Mouse (Mus musculus) spleen, adult 2 months (tissue): ENCODE measurements around the gene Actl10.

ENCODE experiments used
- CTCF ChIP-seq: fragments of 200-500 bp; IDR thresholded peaks from 2 replicates; pipeline ENCODE4 v1.5.1; 2011; ENCODE audit warnings: mild to moderate bottlenecking, inconsistent platforms; ENCODE audit not compliant: insufficient read depth, insufficient read length, insufficient replicate concordance; ENCODE audit errors: extremely low read depth
- POLR2A ChIP-seq: fragments of 200-500 bp; IDR thresholded peaks from 2 replicates; pipeline ENCODE4 v1.6.1; 2011; ENCODE audit warnings: low read depth, low read length, inconsistent platforms

DNA sequence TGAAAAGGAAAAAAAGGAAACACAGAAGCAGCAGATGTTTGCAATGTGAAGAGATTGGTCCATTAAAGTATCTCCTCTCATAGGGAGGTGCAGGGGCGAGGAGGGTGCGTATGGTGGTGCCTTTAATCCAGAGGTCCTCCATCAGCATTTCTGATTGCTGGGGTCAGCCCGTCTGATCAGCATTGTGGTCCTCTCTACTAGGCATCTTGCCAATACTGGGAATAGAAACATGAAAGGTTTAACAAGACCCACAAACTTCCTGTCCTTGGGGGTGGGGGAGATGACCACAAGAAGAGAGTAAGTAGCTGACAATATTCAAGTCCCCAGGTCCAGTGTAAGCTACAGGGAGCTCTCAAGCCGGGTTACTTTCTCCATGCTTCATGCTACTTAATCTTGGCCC, 19.1 kb downstream of the Actl10 start:
- TF ChIP-seq POLR2A = no peak
- no peak for TF ChIP-seq CTCF
